Mouse (Mus musculus): ENCODE results near the gene Snx20. TPM values are rescaled to one million over a fixed set of nuclear protein-coding genes. Genes with fewer than 3 reads are reported as not detected.

Gene Snx20
- total RNA-seq, 2 experiments from 2014 or later: 1.2 to 2.3 TPM

DNA sequence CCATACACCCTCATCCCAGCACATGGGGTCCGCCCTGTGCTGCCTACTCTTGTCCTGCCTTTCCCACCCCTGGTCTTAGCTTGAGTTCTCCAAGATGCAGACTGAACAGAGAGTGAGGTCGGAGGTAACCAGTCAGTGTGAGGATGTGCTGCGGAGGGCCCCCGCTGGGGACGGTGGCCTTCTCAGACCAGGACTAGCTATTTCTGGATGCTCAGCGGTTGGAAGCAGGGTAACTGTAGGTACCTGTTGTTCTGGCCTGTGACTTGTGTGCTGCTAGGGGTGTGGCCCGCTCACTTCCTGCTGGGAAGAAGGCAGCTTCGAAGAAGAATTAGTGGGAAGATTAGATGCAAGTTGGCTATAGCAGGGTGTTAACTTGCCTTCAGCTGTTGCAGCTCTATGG lies 26.9 kb downstream of the Snx20 start:
- DNase-seq (ENCODE audit: low spot score in 2 of 2): no peak

DNA sequence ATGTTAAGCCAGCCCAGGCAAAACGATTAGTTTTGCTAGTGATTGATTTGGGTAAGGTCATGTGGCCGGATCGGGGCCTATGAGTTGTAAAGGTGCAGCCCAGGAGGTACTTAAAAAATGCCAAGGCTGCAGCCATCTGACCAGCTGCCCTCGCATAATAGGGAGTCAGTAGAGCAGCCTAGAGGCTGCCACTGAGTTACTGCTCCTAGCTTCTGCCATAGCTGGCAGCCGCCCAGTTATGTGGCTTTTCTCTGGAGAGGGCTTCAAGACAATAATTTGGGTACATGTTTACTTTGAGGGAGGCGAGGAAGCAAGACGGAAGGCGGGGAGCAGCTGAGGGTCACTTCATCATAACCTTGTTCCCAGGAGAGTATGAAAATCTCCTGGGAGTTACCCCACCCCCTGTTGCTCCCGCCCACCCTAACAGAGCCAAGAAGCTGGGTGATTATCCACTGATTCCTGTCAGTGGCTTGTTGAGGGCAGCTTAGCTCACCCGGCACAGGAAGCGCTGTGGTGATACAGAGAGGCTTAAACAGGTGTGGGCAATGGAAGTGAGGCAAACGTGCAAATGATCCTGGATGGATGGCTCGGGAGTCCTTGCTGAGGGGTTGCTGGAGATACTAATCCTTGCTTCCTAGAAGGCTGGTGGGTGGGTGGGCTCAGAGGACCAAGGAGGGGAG lies 30.4 kb downstream of the Snx20 start:
- DNase-seq (ENCODE audit: low spot score in 2 of 2): no peak

DNA sequence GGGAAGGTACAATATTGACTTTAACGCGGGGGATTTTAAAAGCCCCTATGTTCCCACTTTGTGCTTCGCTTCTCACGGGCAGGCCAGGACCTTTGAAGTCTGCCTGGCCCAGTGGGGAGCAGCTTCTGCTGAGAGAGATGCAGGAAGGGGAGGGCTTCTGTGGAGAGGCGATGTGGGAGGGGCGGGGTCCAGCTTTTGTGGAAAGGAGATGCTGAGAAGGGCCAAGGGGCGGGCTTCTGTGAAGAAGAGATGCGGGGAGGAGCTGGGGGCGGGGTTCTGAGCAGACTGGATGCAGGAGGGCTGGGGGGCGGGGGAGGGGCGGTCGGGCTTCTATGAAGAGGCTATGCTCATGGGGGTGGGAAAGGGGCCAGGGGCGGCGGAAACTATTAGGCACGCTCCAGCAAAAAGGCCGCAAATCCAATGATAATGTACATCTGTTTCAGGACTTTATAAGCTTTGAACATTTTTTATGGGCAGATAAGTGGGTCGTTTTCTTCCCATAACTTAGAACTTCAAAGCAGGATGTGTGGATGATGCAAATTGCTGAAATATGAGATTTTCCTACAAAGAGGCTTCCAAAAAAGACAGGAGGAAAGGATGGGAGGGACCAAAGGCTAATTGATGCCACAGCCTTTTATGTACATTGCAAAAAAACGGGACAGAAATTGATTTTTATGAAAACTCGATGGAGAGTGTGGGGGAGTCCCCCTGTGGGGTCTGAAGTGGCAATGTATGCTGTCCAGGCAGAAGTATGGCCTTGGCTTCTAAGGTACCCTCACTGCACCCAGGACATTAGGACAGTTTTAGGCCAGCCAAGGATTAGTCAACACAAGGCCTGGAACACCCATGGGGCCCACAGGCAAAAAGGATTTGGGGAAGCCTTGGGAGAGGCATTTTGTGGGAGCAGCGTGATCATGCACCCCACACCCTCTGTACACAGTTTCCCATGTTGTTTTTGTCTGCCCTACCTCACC lies 31.6 kb downstream of the Snx20 start:
- DNase-seq (ENCODE audit: low spot score in 2 of 2): peak in 1 of 2 experiments; percentile 35

DNA sequence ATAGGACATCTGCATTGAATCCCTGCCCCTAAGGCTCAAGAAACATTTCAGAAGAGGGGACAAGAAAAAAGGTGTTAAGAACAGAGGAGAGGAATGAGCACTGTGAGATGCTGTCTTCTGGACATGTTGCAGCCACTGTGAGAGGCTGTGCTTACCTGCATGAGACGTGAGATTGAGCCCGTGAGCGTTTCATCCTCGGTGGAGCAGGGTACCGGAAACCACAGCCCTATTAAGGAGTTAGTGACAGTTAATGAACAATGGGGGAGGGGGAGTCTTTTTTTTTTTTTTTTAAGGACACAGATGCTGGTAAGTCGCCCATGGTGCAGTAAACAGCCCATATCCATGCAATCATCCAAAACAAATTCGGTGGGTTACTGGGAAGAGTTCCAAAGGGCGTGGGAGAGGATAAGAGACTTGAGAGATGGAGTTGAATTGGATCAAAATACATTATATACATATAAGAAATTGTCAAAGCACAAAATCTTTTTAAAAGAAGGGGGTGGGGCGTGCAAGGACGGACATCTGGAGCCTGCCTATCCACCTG lies 32.4 kb downstream of the Snx20 start:
- no peak for DNase-seq (ENCODE audit: low spot score in 2 of 2)

DNA sequence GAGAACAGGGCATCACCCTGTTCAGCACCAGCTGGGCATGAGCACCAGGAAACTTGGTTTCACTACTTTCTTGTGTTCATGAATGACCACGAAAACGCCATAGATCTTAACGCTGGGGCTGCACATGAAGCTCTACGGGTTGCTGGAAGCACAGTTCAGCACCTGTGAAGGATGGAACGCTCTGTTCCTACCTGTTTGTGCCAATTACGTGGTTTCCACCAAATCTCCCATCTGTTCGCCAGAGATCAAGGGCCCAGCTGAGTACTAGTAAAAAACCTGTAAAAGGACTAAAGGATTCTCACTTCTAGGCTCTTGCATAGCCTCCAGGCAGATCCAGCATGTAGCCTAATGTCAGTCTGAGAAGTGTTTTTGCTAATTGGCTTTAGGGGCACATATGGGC lies 36.4 kb downstream of the Snx20 start:
- DNase-seq (ENCODE audit: low spot score in 2 of 2): no peak

DNA sequence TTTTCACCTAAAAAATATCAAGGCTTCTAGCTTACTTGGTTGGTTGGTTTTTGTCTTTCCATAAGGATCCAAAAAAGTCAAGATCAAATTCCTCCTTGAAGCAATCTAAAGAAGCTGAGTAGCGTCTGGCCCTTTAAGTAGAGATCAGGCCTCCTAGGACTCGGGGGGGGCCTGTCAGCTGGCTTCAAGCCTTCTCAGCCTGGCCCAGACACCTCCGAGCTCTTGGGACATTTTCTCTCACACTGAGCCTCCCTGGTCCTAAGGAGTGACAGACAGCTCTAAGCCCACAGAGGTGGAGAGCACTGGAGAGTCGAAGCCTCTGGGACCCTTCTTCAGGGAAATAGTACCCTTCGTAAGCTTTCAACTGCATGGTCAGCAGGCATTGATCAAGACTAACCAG lies 37.4 kb downstream of the Snx20 start:
- no peak for DNase-seq (ENCODE audit: low spot score in 2 of 2)

DNA sequence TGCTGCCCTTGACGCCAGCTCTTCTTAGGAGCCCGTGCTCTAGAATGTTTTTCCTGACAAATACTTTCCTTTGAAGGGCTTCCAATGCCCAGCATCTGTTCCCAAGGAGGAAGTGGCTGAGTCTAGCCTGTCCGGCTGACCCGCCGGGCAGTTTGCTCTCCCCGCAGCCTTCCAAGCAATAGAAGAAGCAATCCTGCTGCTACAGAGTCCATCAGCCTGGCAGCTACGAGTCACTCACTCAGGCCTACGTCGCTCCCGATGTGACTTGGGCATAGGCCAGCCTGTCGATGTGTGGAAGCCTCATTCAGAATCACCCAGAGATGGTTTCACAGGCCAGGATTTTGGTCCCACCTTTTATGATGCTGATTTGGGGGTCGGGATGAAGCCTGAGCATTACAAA lies 39.9 kb downstream of the Snx20 start:
- no peak for DNase-seq (ENCODE audit: low spot score in 2 of 2)

DNA sequence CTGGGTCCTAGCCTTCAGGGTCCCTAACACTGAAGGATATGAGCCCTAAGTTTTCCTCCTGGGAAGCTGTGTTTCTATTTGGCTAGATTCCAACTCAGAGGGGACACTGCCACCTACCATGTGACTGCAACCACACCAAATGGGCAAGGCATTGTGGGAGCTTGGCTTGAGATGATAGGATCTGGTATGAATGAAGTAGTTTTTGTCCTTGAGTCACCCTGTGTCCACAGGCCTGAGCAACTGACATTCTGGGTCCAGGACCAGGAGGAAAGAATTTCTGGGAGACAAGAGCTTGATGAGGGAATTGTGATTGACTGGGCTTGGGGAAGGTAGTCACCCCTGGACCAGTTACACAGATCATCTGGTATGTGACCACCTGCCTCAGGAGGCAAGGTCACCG lies 42.0 kb downstream of the Snx20 start:
- no peak for DNase-seq (ENCODE audit: low spot score in 2 of 2)

DNA sequence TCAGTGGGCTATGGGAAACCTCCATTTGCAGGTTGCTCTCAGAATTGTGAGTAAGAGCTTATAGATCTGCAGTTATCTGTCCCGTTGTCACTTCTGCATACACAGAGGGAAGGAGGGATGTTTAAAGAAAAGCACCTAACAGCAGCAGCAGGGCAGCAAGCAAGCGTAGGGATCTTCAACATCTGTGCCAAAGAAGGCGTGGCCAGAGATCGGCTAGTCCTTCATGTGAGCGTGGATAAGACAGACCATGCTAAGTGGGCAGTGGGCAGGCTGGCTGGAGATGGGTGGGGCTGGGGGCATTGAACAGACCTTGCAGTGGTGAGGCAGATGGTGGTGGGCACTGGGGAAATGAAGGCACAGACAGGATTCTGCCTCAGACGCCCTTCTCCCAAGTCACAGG lies 45.7 kb downstream of the Snx20 start:
- DNase-seq (ENCODE audit: low spot score in 2 of 2): no peak

DNA sequence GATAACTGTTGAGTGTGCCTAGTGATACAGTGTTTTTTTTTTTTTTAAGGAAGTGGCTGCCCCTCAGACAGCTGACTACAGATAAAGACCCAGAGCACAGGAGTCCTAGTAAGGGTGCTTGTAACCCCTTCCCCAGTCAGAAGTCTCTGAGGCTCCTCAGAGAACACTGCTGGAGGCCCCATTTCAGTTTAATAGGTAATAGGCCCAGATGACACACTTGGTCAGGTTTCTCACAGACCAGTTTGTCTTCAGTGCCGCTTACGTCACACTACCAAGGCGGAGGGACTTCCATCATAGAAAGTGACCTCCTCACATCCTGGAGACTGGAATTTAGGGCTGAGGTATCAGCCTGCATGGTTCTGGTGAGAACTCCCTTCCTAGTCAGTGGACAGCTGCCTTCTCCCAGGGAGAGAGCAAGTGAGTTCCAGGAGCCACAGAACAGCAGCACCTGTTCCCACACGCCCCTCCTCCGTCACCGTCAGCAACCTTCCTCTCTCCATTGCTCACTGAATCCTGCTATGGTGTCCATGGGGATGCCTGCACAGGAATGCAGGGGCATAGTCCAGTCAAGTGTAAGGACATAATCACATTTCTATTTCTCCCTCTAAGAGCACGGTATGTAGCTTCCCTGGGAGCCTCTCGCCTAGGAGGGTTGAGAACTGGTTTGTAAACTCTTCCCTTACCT lies 47.6 kb downstream of the Snx20 start:
- DNase-seq (ENCODE audit: low spot score in 2 of 2): no peak

DNA sequence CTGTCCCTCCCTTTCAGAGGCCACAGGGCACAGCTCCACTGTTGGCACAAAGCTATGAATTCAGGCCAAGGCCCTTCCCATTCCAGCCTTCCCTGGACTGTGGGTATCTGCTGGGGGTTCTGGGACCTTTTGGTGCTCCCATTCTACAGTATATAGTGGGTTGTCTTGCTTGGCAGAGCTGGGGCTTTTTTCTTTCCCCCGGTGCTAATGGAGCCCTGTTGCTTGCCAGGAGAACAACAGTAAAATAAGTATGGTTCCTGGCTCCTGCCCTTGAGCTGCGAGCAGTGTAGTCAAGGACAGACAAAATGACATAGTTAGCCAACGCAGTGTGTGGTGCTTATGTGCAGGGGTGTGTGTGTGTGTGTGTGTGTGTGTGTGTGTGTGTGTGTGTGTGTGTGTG lies 52.1 kb downstream of the Snx20 start:
- no peak for DNase-seq (ENCODE audit: low spot score in 2 of 2)

DNA sequence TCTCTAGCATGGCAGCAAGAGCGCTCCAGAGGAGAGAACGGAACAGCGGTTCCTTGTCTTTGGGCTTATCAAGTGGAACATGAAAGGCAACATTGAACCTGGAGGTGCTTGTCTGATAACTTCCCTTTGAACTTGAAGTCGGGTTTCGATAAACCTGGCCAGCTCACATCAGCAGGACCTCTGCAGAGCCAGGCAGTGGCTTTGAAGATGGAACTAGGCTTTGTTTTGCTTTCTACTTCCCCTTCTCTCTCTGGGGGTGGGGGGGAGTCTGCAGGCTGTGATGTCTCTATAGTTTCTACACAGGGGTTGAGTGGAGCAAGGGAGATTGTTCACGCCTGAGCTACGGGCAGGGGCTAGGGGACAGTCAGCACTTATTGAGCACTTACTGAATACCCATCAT lies 55.1 kb downstream of the Snx20 start:
- DNase-seq (ENCODE audit: low spot score in 2 of 2): no peak

DNA sequence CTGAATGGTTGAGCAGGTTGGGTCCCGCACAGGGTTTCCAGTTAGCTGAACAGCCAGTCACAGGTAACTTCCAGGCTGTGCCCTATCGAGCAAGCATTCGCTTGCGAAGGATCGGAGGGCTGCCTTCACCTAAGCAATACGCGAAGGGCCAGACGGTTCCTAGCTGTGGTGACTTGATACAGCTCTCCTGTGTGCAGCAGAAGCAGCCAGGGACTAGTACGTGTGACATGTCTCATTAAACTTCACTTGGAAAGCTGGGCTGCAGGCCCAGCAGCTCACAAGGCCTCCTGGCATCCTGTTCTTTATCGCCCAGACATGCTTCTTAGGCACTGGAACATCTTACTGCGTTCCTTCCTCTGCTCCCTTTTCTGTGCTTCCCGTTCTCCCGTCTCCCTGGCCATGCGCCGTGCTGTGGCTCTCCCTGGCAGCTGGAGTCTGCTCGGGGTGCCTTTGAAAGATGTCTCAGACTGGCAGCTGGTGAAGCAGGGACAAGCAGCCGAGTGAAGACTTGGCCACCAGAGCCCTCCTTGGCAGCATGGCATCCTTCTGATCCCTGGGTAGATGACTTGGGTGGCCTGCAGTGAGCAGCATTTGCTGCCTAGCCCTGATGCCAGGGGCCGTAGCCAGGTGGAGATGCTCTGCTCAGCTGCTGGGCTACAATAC lies 56.1 kb downstream of the Snx20 start:
- no peak for DNase-seq (ENCODE audit: low spot score in 2 of 2)

DNA sequence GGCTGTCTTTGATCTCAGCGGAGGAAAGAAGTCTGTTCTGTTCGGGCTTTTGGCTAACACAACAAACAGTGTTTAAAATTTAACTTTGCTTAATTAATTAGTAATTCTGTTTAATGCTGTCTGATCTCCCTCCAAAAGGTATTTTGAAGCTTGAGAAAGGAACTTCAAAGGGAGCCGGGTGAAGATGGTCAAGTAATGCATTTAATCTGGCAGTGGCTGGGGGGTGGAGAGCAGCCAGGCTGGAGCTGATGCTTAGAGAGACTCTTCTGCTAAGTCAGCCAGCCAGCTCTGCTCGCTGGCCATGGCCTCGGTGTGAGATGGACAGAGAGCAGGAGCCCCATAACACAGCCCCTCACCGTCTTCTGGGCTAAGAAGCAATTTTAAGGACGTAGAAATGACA lies 56.7 kb downstream of the Snx20 start:
- no peak for DNase-seq (ENCODE audit: low spot score in 2 of 2)

DNA sequence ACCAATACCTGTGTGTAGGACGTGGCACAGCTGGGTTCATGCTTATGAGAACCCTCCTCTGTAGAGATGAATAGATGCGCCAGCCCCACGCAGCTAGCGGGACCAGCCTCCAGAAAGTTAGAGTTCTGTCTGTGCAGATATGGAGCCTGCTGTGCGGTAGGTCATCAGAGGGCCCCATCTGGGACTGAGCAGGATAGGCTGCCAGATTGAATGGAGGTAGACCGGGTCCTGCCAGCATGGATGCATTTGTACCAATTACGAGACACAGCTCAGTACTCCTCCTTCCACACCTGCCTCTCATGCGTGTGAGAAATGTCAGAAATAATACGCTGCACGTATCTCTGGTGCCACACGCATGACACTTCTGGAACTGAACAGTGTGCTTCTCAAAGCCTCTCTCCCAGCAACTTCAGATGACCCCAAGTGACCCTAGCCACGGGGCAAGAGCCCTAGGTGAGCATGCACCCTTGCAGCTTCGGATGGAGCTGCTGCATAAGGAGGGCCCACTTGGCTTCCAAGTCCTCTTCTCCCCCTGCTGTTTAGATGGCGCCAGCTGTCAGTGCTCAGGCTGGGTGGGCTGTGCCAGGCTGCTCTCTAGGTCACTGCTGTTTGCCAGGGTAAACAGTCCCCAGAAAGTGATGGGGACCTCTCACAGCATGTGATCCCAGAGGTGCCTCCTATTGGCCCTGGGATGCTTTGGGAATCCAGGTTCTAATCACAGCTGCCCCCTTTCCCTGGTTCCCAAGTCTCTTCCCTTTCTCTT lies 57.3 kb downstream of the Snx20 start:
- no peak for DNase-seq (ENCODE audit: low spot score in 2 of 2)

DNA sequence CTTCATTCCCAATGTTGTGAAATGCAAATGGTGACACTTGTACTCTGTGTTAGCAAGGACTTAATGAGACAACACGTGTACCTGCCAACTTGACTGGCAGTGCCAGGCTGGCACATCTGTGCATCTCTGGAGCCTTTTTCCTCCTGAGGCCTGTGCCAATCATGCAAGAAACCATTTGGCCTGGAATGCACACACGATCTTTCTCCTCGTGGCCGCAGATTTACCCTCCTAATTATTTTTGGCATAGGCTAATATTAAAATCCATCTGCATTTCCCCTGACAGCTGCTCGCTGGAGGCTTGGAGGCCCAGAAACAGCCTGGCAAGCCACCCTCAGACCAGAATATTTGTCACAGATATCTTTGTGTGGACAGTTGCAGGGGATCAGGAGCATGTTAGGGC lies 58.3 kb downstream of the Snx20 start:
- DNase-seq (ENCODE audit: low spot score in 2 of 2): no peak

Data from left cerebral cortex, adult 18-20 months (tissue).